Mouse (Mus musculus): ENCODE results near the gene Gm42791.

Gm42791 gene

GRCm38 (mm10) chr5:149006362-149007294 lies 11.7 kb upstream of the Gm42791 start:
- DNase-seq, result peak; percentile 100

- no peak for DNase-seq
These were observed 10.9 kb upstream of the Gm42791 start for GRCm38 (mm10) chr5:149005701-149006361.

GRCm38 (mm10) chr5:149005083-149005482 lies 10.1 kb upstream of the Gm42791 start:
- no peak for DNase-seq

GRCm38 (mm10) chr5:149003137-149003536 lies 8.2 kb upstream of the Gm42791 start:
- DNase-seq, result no peak

GRCm38 (mm10) chr5:149002803-149003115 lies 7.8 kb upstream of the Gm42791 start:
- no peak for DNase-seq

GRCm38 (mm10) chr5:149002034-149002802 lies 7.3 kb upstream of the Gm42791 start:
- DNase-seq, result no peak

- DNase-seq, result no peak
These were observed 4.9 kb upstream of the Gm42791 start for GRCm38 (mm10) chr5:148999802-149000201.

- DNase-seq, result no peak
These were observed 3.6 kb upstream of the Gm42791 start for GRCm38 (mm10) chr5:148998512-148998911.

- DNase-seq, result no peak
These were observed 1.7 kb upstream of the Gm42791 start for GRCm38 (mm10) chr5:148996709-148997037.

GRCm38 (mm10) chr5:148995962-148996708 lies 1.2 kb upstream of the Gm42791 start:
- DNase-seq, result no peak

- no peak for DNase-seq
These were observed 639 bp downstream of the Gm42791 start for GRCm38 (mm10) chr5:148994311-148994705.

GRCm38 (mm10) chr5:148992598-148992997 lies 2.3 kb downstream of the Gm42791 start:
- no peak for DNase-seq

GRCm38 (mm10) chr5:148990891-148991311 lies 4.0 kb downstream of the Gm42791 start:
- no peak for DNase-seq

GRCm38 (mm10) chr5:148989480-148989879 lies 5.5 kb downstream of the Gm42791 start:
- DNase-seq, result no peak

GRCm38 (mm10) chr5:148984961-148985360 lies 10.0 kb downstream of the Gm42791 start:
- DNase-seq, result no peak

- no peak for DNase-seq
These were observed 11.3 kb downstream of the Gm42791 start for GRCm38 (mm10) chr5:148983696-148984095.

- no peak for DNase-seq
These were observed 11.8 kb downstream of the Gm42791 start for GRCm38 (mm10) chr5:148983108-148983664.

GRCm38 (mm10) chr5:148982396-148982795 lies 12.6 kb downstream of the Gm42791 start:
- no peak for DNase-seq

GRCm38 (mm10) chr5:148980607-148981006 lies 14.3 kb downstream of the Gm42791 start:
- DNase-seq, result no peak

GRCm38 (mm10) chr5:148978458-148979165 lies 16.3 kb downstream of the Gm42791 start:
- no peak for DNase-seq

- DNase-seq, result no peak
These were observed 17.1 kb downstream of the Gm42791 start for GRCm38 (mm10) chr5:148977698-148978457.

Data from right cerebral cortex, postnatal 4 days (tissue).